Mouse (Mus musculus) brain, embryonic 14.5 days (tissue): Measurements from ENCODE around the gene Adgrb2.

ENCODE experiments used
- CTCF ChIP-seq: fragments of 200-500 bp; IDR thresholded peaks from 2 replicates; pipeline ENCODE4 v1.5.1; 2012; ENCODE audit warnings: inconsistent platforms, mild to moderate bottlenecking, moderate library complexity, borderline replicate concordance; ENCODE audit not compliant: insufficient read depth, insufficient read length; ENCODE audit errors: extremely low read depth
- POLR2A ChIP-seq: fragments of 200-500 bp; IDR thresholded peaks from 2 replicates; pipeline ENCODE4 v1.6.1; 2012; ENCODE audit warnings: mild to moderate bottlenecking, inconsistent platforms, borderline replicate concordance; ENCODE audit not compliant: poor library complexity, insufficient read depth, insufficient read length, severe bottlenecking; ENCODE audit errors: extremely low read depth

DNA sequence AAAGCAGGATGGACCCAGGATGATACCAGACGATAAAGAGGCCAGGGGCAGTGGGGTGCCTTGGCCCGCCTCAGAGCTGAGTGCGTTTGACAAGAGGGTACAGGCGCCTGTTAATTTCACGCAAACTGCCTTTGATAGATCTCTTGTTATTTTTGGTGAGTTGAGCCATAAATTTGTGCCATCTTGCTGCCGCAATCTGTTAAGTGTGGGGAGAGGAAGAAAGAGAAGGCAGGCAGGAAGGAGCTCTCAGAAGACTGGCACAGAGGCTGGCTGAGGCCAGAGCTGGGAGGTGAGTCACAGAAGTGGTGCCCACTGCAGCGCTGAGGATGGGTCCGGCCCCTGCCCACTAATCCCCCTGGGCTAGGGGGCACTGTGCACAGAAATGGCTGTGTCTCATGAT, 10.6 kb downstream of the Adgrb2 start:
- no peak for TF ChIP-seq POLR2A
- TF ChIP-seq CTCF, result no peak
